Mouse (Mus musculus) heart, embryonic 11.5 days (tissue): ENCODE measurements at regions not wholly inside any gene's neighbourhood (a gene's known extent, or its start where the extent isn't known, plus 50 kb on each side); places are given as distances from the start of the nearest gene placed in this dataset.

Experiments
- ATAC-seq: fragments of 200-750 bp; cut with Nextera tagmentation; replicated peaks from 2 replicates; pipeline ENCODE4 v1.8.0; 2017; ENCODE audit warnings: moderate library complexity; ENCODE audit not compliant: insufficient number of reproducible peaks, low FRiP score, low TSS enrichment
- H3K27ac ChIP-seq: fragments of 300-500 bp; sonication (generic); 2 replicates; pipeline ENCODE4 v1.5.1; 2014; ENCODE audit warnings: mild to moderate bottlenecking, low read depth, low read length
- H3K27me3 ChIP-seq: fragments of 300-500 bp; sonication (generic); 2 replicates; pipeline ENCODE4 v1.6.1; 2014; ENCODE audit warnings: mild to moderate bottlenecking, low read length, mixed read lengths; ENCODE audit not compliant: control insufficient read depth, insufficient read depth
- H3K36me3 ChIP-seq: fragments of 300-500 bp; sonication (generic); 2 replicates; pipeline ENCODE4 v1.6.1; 2014; ENCODE audit warnings: mild to moderate bottlenecking, low read length, moderate library complexity, mixed read lengths; ENCODE audit not compliant: control insufficient read depth, insufficient read depth
- H3K4me1 ChIP-seq: fragments of 300-500 bp; sonication (generic); 2 replicates; pipeline ENCODE4 v1.6.1; 2014; ENCODE audit warnings: low read length; ENCODE audit not compliant: control insufficient read depth, insufficient read depth
- H3K4me2 ChIP-seq: fragments of 300-500 bp; sonication (generic); 2 replicates; pipeline ENCODE4 v1.6.1; 2014; ENCODE audit warnings: mild to moderate bottlenecking, moderate library complexity
- H3K4me3 ChIP-seq: fragments of 300-500 bp; sonication (generic); 2 replicates; pipeline ENCODE4 v1.5.1; 2014; ENCODE audit warnings: low read depth, low read length
- H3K9ac ChIP-seq: fragments of 300-500 bp; sonication (generic); 2 replicates; pipeline ENCODE4 v1.6.1; 2014; ENCODE audit warnings: mild to moderate bottlenecking, low read depth, low read length, moderate library complexity
- H3K9me3 ChIP-seq: fragments of 300-500 bp; sonication (generic); replicated peaks from 2 replicates; pipeline ENCODE4 v1.6.1; 2016; ENCODE audit warnings: low read length; ENCODE audit not compliant: control insufficient read depth
- WGBS: fragments of 180-500 bp; shearing (Covaris S2); extraction: QIAGEN DNeasy Blood & Tissue Kit; methylation state at CpG from one replicate; pipeline ENCODE4 v1.1.7; 2014; ENCODE audit not compliant: insufficient replicate concordance; 5-methylcytosine and 5-hydroxymethylcytosine counted together

DNA sequence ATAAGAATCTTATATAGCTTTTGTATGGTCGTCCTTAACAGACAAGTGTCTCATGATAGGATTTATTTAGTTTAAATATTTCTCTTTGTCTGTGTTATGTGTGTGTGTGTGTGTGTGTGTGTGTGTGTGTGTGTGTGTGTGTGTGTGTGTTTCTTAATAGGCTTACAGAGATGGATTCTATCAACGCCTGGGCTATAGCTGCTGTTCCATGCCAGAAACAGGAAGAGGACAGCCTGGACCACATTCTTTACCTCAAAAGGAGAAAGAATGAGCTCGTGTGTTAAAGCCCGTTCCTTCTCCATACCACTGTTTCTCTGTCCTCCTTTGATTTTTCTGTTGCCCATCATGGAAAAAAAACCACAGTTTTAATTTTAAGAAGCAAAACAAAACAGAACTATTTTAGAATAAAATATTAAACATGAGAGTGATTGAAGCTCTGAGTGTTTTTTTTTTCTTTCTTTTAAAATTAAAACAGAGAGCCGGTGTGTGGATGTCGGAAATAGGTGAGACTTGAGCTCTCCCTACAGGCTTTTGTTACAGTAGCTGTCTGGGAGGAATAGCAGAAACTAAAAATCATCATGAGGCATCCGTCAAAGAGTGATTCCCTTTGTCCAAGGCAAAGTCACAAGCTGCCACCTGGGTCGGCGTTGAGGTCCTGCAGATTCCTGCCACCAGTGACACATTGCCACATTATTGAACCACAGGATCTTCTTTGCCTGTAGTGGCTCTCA is 212.2 kb upstream of the Ptbp2 start:
- Histone ChIP-seq H3K9me3 (no peaks in the 10 kb centered on the region), H3K4me3 (no peak overlapping the region), H3K9ac (no peak overlapping the region), H3K4me2 (no peak overlapping the region), H3K36me3 (no peaks in the 10 kb centered on the region), H3K27ac (no peak overlapping the region), H3K27me3 (no peaks in the 10 kb centered on the region), H3K4me1 (no peaks in the 10 kb centered on the region; the same call in 1 of the 2 replicates)
- no peak for ATAC-seq
- WGBS = 56% methylated on average over 9 of the region's 9 CpGs

DNA sequence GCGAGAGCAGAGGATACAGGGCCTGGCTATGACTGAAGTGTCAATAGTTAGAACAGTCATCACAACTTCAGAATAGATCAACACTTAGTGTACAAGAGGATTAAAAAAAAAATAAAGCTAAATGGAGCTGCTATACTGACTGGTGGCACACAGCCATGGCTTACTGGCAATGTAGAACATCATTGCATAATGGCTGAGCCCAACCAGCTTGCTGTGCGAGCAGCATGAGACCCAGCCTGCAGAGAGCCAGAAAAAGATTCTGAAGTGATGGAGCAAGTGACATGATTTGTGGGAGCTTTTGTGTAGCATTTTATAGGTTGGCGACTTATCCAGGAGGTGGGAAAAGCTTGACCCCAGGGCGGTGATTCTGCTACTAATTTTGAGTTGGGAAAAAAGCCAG is 211.5 kb upstream of the Ptbp2 start:
- Histone ChIP-seq H3K9me3 (no peaks in the 10 kb centered on the region), H3K4me1 (no peaks in the 10 kb centered on the region; the same call in 1 of the 2 replicates), H3K27ac (no peak overlapping the region), H3K4me2 (no peak overlapping the region), H3K9ac (no peak overlapping the region), H3K4me3 (no peak overlapping the region), H3K36me3 (no peaks in the 10 kb centered on the region), H3K27me3 (no peaks in the 10 kb centered on the region)
- WGBS = 66% methylated on average over 4 of the region's 4 CpGs
- no peak for ATAC-seq

- ATAC-seq = no peak
- H3K4me2 ChIP-seq = no peak overlapping the region
- WGBS = 74% methylated on average over 3 of the region's 3 CpGs
Measured at GRCm38 (mm10) chr3:119987245-119987852, 203.1 kb upstream of the Ptbp2 start.

GRCm38 (mm10) chr3:119977349-119977748 is 193.1 kb upstream of the Ptbp2 start:
- H3K4me2 ChIP-seq = no peak overlapping the region
- no peaks in the 10 kb centered on the region for H3K27me3 ChIP-seq
- no peak overlapping the region for H3K4me3 ChIP-seq
- H3K9ac ChIP-seq = no peak overlapping the region
- no peak for ATAC-seq
- WGBS = 91% methylated on average over 1 of the region's 1 CpGs
- no peaks in the 10 kb centered on the region for H3K36me3 ChIP-seq
- H3K27ac ChIP-seq = no peak overlapping the region
- H3K4me1 ChIP-seq = no peaks in the 10 kb centered on the region
- H3K9me3 ChIP-seq = no peaks in the 10 kb centered on the region

More at GRCm38 (mm10) chr3:119987245-119987852, 203.1 kb upstream of the Ptbp2 start:
- no peaks in the 10 kb centered on the region for H3K4me1 ChIP-seq
- no peak overlapping the region for H3K4me3 ChIP-seq
- no peaks in the 10 kb centered on the region for H3K27me3 ChIP-seq
- no peak overlapping the region for H3K27ac ChIP-seq
- no peaks in the 10 kb centered on the region for H3K36me3 ChIP-seq
- no peaks in the 10 kb centered on the region for H3K9me3 ChIP-seq
- H3K9ac ChIP-seq = no peak overlapping the region

DNA sequence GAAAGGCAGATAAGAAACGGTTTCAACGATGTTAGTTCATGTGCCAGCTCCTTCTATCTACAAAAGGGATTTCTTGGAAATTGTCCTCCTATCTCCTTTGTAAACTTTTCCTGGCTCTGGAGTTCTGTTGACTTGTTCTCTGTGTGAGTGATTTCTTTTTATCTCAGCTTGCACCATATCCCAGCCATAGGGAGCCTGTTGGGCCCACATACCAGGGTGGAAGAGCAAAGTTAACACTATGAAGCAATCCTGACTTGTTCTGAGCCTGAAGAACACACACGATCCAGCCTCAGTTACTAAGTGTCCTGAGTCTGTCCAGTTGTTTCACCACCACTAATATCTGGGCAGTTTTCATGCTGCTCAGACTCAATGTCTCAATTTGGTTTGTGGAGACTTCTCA is 192.1 kb upstream of the Ptbp2 start:
- H3K36me3 ChIP-seq = no peaks in the 10 kb centered on the region
- H3K27me3 ChIP-seq = no peaks in the 10 kb centered on the region
- no peak overlapping the region for H3K4me2 ChIP-seq
- H3K4me3 ChIP-seq = no peak overlapping the region
- no peaks in the 10 kb centered on the region for H3K4me1 ChIP-seq
- no peaks in the 10 kb centered on the region for H3K9me3 ChIP-seq
- ATAC-seq = no peak
- no peak overlapping the region for H3K9ac ChIP-seq
- WGBS = 45% methylated on average over 3 of the region's 3 CpGs
- no peak overlapping the region for H3K27ac ChIP-seq

GRCm38 (mm10) chr3:119958799-119959467 is 174.7 kb upstream of the Ptbp2 start:
- peak; percentile 46; the same call in 1 of the 2 replicates for ATAC-seq
- H3K36me3 ChIP-seq = no peaks in the 10 kb centered on the region

GRCm38 (mm10) chr3:119957529-119957928 is 173.3 kb upstream of the Ptbp2 start:
- 0 out of 2 replicates have a peak, but pooled peaks cover 3% of the 10 kb centered on the region for H3K4me1 ChIP-seq

More at GRCm38 (mm10) chr3:119958799-119959467, 174.7 kb upstream of the Ptbp2 start:
- no peak overlapping the region for H3K27ac ChIP-seq
- H3K4me1 ChIP-seq = 0 out of 2 replicates have a peak, but pooled peaks cover 3% of the 10 kb centered on the region
- no peak overlapping the region for H3K9ac ChIP-seq
- no peaks in the 10 kb centered on the region for H3K9me3 ChIP-seq
- no peaks in the 10 kb centered on the region for H3K27me3 ChIP-seq
- WGBS = 25% methylated on average over 5 of the region's 5 CpGs
- H3K4me2 ChIP-seq = no peak overlapping the region
- no peak overlapping the region for H3K4me3 ChIP-seq

GRCm38 (mm10) chr3:119955745-119956615 is 171.7 kb upstream of the Ptbp2 start:
- Histone ChIP-seq H3K9ac (no peak overlapping the region), H3K9me3 (no peaks in the 10 kb centered on the region), H3K27me3 (no peaks in the 10 kb centered on the region), H3K27ac (no peak overlapping the region), H3K4me2 (no peak overlapping the region), H3K4me1 (0 out of 2 replicates have a peak, but pooled peaks cover 3% of the 10 kb centered on the region), H3K36me3 (no peaks in the 10 kb centered on the region), H3K4me3 (no peak overlapping the region)
- WGBS = 73% methylated on average over 7 of the region's 7 CpGs
- no peak for ATAC-seq

More at GRCm38 (mm10) chr3:119957529-119957928, 173.3 kb upstream of the Ptbp2 start:
- 72% methylated on average over 8 of the region's 8 CpGs for WGBS
- Histone ChIP-seq H3K27ac (no peak overlapping the region), H3K27me3 (no peaks in the 10 kb centered on the region), H3K9ac (no peak overlapping the region), H3K4me3 (no peak overlapping the region), H3K9me3 (no peaks in the 10 kb centered on the region), H3K4me2 (no peak overlapping the region), H3K36me3 (no peaks in the 10 kb centered on the region)
- no peak for ATAC-seq
